In genomic region chr3:31307936-31308335, GRCm38 (mm10) we compare ENCODE assay signal across 13 mouse cellular contexts. TPM values are rescaled to one million over a fixed set of nuclear protein-coding genes. Genes with fewer than 3 reads are reported as not detected.
A peak's percentile ranks its signal among the peaks of the same experiment; 100 is the strongest.
DNase-seq lines count a peak whose midpoint lies in the region; ATAC-seq and TF ChIP-seq lines count a peak whose summit lies in the region.
"Had no signal": no experiment of that assay in that cellular context is flagged by ENCODE, and none has a peak within 500 bp of the region (broad histone marks: within the 10 kb centered on the region; RNA-seq: fewer than 3 reads in every experiment).

No protein-coding gene starts in this region.

- peak overlapping the region; percentile 80 for H3K4me2 ChIP-seq in neural tube, embryonic 13.5 days
- peak overlapping the region; percentile 78 for H3K4me2 ChIP-seq in midbrain, postnatal 0 days (ENCODE audit: low read depth, low read length, poor library complexity, severe bottlenecking)
- H3K4me2 ChIP-seq: kidney, embryonic 15.5 days; limb, embryonic 15.5 days; stomach, embryonic 15.5 days had no signal

- no peak overlapping the region for H3K4me3 ChIP-seq in neural tube, embryonic 13.5 days
- no peak overlapping the region; the same call in 1 of the 2 replicates for H3K4me3 ChIP-seq in midbrain, postnatal 0 days (ENCODE audit: low read depth, low read length)
- H3K4me3 ChIP-seq: kidney, embryonic 15.5 days; limb, embryonic 15.5 days; stomach, embryonic 15.5 days had no signal

- no peaks in the 10 kb centered on the region for H3K36me3 ChIP-seq in neural tube, embryonic 13.5 days
- H3K36me3 ChIP-seq in midbrain, postnatal 0 days (ENCODE audit: insufficient read depth, low read length) = no peaks in the 10 kb centered on the region
- H3K36me3 ChIP-seq: kidney, embryonic 15.5 days; limb, embryonic 15.5 days; stomach, embryonic 15.5 days had no signal

- no peak overlapping the region for H3K9ac ChIP-seq in neural tube, embryonic 13.5 days
- H3K9ac ChIP-seq in midbrain, postnatal 0 days (replicated peaks; ENCODE audit: low read length, poor library complexity, severe bottlenecking) = no peak overlapping the region
- H3K9ac ChIP-seq: kidney, embryonic 15.5 days; limb, embryonic 15.5 days; stomach, embryonic 15.5 days had no signal

- H3K27me3 ChIP-seq in neural tube, embryonic 13.5 days = peaks cover 39% of the 10 kb centered on the region
- no peaks in the 10 kb centered on the region for H3K27me3 ChIP-seq in midbrain, postnatal 0 days (ENCODE audit: insufficient read depth, low read length)

- DNase-seq in neural tube, embryonic 10.5 days (ENCODE audit: extremely low spot score, low spot score) = no peak
- peak; percentile 70 to 74 for DNase-seq in layer of hippocampus, adult 8-10 months (ENCODE audit: low spot score in 2 of 2)
- DNase-seq in midbrain, postnatal 0 days (ENCODE audit: low spot score) = no peak
- no peak for DNase-seq in kidney, adult 8-10 months
- no peak for DNase-seq in adrenal gland, postnatal 10 days
- DNase-seq in gastrocnemius, postnatal 25 days = no peak
- DNase-seq: gastrocnemius, postnatal 14 days; lung, postnatal 10 days had no signal

- no peak for ATAC-seq in neural tube, embryonic 13.5 days (ENCODE audit: low read depth)
- no peak for ATAC-seq in midbrain, postnatal 0 days (ENCODE audit: low FRiP score)

- no peak for TF ChIP-seq CTCF in midbrain, postnatal 0 days (IDR thresholded peaks at IDR 0.05)

- no peaks in the 10 kb centered on the region for H3K9me3 ChIP-seq in neural tube, embryonic 13.5 days
- no peaks in the 10 kb centered on the region for H3K9me3 ChIP-seq in midbrain, postnatal 0 days (ENCODE audit: low read length)
- H3K9me3 ChIP-seq: kidney, embryonic 15.5 days; limb, embryonic 15.5 days; stomach, embryonic 15.5 days had no signal

- no peak overlapping the region for H3K27ac ChIP-seq in neural tube, embryonic 13.5 days (replicated peaks)
- H3K27ac ChIP-seq in midbrain, postnatal 0 days (ENCODE audit: low read depth, low read length) = no peak overlapping the region
- H3K27ac ChIP-seq: kidney, embryonic 15.5 days; limb, embryonic 15.5 days; stomach, embryonic 15.5 days had no signal

- peaks cover 24% of the 10 kb centered on the region for H3K4me1 ChIP-seq in neural tube, embryonic 13.5 days (replicated peaks)
- 0 out of 2 replicates have a peak, but pooled peaks cover 2% of the 10 kb centered on the region for H3K4me1 ChIP-seq in midbrain, postnatal 0 days (ENCODE audit: insufficient read depth, low read length)
- H3K4me1 ChIP-seq: stomach, embryonic 15.5 days had no signal

- WGBS in neural tube, embryonic 13.5 days = 88% methylated on average over 6 of the region's 6 CpGs
- 84% methylated on average over 6 of the region's 6 CpGs for WGBS in midbrain, postnatal 0 days

RNA-seq across cellular contexts. Expression of gene Slc7a14, which starts 2.2 kb away (rescaled TPM):
- 4.1 and 4.3 TPM in 2 replicates for polyA plus RNA-seq in neural tube, embryonic 13.5 days (2015; fragmentation: Nextera tagmentation; extraction: Ambion mirVana)
- total RNA-seq in layer of hippocampus, adult 8-10 months (2022) = 10 to 100 TPM; 76.7 to 94.1 (median 87.1) TPM
- total RNA-seq in midbrain, postnatal 0 days (2014; rRNA removed) = 24.7 and 25.1 TPM in 2 replicates
- 7.6 and 8.1 TPM in 2 replicates for polyA plus RNA-seq in midbrain, postnatal 0 days (2015; fragmentation: Nextera tagmentation; extraction: Ambion mirVana)
- total RNA-seq in adrenal gland, postnatal 10 days (2021) = 1 to 10 TPM; 4.5 to 7.8 TPM
- under 1 TPM; 0.03 to 0.05 TPM for total RNA-seq in gastrocnemius, postnatal 25 days (2021)
- total RNA-seq: common myeloid progenitor, adult 5-6 weeks had no signal

Comparison
In these comparisons a context has a peak if more than half of its experiments do, and no peak if none do; other contexts are left out.
1. DNase-seq: peak in layer of hippocampus, adult 8-10 months (2 of 2); none in neural tube, embryonic 10.5 days (single experiment), midbrain, postnatal 0 days (single experiment), kidney, adult 8-10 months (0 of 2), adrenal gland, postnatal 10 days (single experiment) and gastrocnemius, postnatal 25 days (single experiment).
2. RNA of gene Slc7a14, which starts 2.2 kb away (total RNA-seq): 76.7 to 94.1 TPM in layer of hippocampus, adult 8-10 months, 24.7 to 25.1 TPM in midbrain, postnatal 0 days and 4.5 to 7.8 TPM in adrenal gland, postnatal 10 days; 0.03 to 0.05 TPM in gastrocnemius, postnatal 25 days; every median in the first group is over 4 times any median in the second.